Mouse (Mus musculus): ENCODE data around the gene Susd6. TPM values are rescaled to one million over a fixed set of nuclear protein-coding genes. Genes with fewer than 3 reads are reported as not detected.

Gene Susd6
- polyA plus RNA-seq, 1 experiment = 46.3 TPM

DNA sequence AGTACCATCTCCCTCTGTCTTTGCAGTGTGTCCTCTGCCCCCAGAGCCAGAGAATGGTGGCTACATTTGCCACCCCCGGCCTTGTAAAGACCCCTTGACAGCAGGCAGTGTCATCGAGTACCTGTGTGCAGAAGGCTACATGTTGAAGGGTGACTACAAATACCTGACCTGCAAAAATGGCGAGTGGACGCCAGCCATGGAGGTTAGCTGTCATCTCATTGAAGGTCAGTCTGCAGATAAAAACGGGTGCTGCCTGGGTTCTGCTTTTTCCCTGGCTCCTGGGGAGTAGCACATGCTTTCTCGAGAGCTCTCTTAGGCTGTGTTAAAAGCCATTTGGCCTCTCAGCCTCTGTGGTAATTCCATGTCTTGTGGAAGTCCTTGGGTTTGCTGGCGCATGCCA, 78.1 kb downstream of the Susd6 start:
- TF ChIP-seq POLR2A (IDR thresholded peaks at IDR 0.05; ENCODE audit: borderline replicate concordance, insufficient read depth, low read length) = no peak
- TF ChIP-seq CTCF (IDR thresholded peaks at IDR 0.05; ENCODE audit: borderline replicate concordance, insufficient read depth, low read depth, low read length) = no peak
- Histone ChIP-seq H3K27ac (ENCODE audit: insufficient read depth, low read length) (0 out of 2 replicates have a peak overlapping the region, but pooled peaks have one; percentile 27), H3K27me3 (ENCODE audit: control insufficient read depth, insufficient read depth, low read length) (no peaks in the 10 kb centered on the region), H3K4me1 (ENCODE audit: control insufficient read depth, insufficient read depth, low read length) (peaks cover 30% of the 10 kb centered on the region), H3K4me3 (replicated peaks; ENCODE audit: insufficient read depth, low read depth, low read length) (no peak overlapping the region)
- DNase-seq = no peak
- 54% methylated on average over 7 of the region's 7 CpGs for WGBS

GRCm38 (mm10) chr12:80877215-80878092, 87.1 kb downstream of the Susd6 start:
- TF ChIP-seq POLR2A (IDR thresholded peaks at IDR 0.05; ENCODE audit: borderline replicate concordance, insufficient read depth, low read length) = no peak
- TF ChIP-seq CTCF (IDR thresholded peaks at IDR 0.05; ENCODE audit: borderline replicate concordance, insufficient read depth, low read depth, low read length) = no peak
- 10% methylated on average over 7 of the region's 7 CpGs for WGBS
- no peaks in the 10 kb centered on the region for H3K27me3 ChIP-seq (ENCODE audit: control insufficient read depth, insufficient read depth, low read length)
- DNase-seq = peak; percentile 74 to 86
- peaks cover 31% of the 10 kb centered on the region for H3K4me1 ChIP-seq (ENCODE audit: control insufficient read depth, insufficient read depth, low read length)
- no peak overlapping the region for H3K4me3 ChIP-seq (replicated peaks; ENCODE audit: insufficient read depth, low read depth, low read length)
- H3K27ac ChIP-seq (ENCODE audit: insufficient read depth, low read length) = peak overlapping the region; percentile 64

GRCm38 (mm10) chr12:80878093-80878430, 87.8 kb downstream of the Susd6 start:
- Histone ChIP-seq H3K27ac (ENCODE audit: insufficient read depth, low read length) (peak overlapping the region; percentile 64), H3K27me3 (ENCODE audit: control insufficient read depth, insufficient read depth, low read length) (no peaks in the 10 kb centered on the region), H3K4me3 (replicated peaks; ENCODE audit: insufficient read depth, low read depth, low read length) (no peak overlapping the region), H3K4me1 (ENCODE audit: control insufficient read depth, insufficient read depth, low read length) (peaks cover 31% of the 10 kb centered on the region)
- WGBS = 12% methylated on average over 6 of the region's 6 CpGs
- TF ChIP-seq CTCF (IDR thresholded peaks at IDR 0.05; ENCODE audit: borderline replicate concordance, insufficient read depth, low read depth, low read length) (no peak), POLR2A (IDR thresholded peaks at IDR 0.05; ENCODE audit: borderline replicate concordance, insufficient read depth, low read length) (no peak)
- no peak for DNase-seq

DNA sequence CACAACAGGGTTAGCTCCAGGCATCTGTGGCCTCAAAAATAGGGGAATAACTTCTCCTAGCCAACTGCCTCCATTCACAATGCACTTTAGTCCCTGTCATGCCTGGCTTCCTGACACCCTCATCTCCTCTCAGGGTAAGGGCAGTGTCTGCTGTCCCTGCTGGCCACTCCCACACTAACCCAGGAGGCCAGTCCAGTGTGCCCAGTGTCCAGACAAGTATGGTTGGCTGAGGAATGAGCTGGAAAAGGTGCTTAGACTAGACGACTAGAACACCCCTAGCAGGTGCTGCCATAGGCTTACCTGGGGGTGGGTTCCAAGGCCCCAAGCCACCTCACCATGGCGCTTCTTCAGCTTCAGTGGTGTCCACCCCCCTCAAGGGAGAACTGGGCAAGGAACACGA, 88.3 kb downstream of the Susd6 start:
- H3K4me1 ChIP-seq (ENCODE audit: control insufficient read depth, insufficient read depth, low read length) = peaks cover 32% of the 10 kb centered on the region
- WGBS = 39% methylated on average over 3 of the region's 3 CpGs
- H3K27me3 ChIP-seq (ENCODE audit: control insufficient read depth, insufficient read depth, low read length) = no peaks in the 10 kb centered on the region
- peak in 1 of 2 experiments; percentile 46 for DNase-seq
- no peak overlapping the region for H3K4me3 ChIP-seq (replicated peaks; ENCODE audit: insufficient read depth, low read depth, low read length)
- TF ChIP-seq POLR2A (IDR thresholded peaks at IDR 0.05; ENCODE audit: borderline replicate concordance, insufficient read depth, low read length) (no peak), CTCF (IDR thresholded peaks at IDR 0.05; ENCODE audit: borderline replicate concordance, insufficient read depth, low read depth, low read length) (no peak)
- no peak overlapping the region for H3K27ac ChIP-seq (ENCODE audit: insufficient read depth, low read length)

- 20% methylated on average over 4 of the region's 4 CpGs for WGBS
- TF ChIP-seq POLR2A (IDR thresholded peaks at IDR 0.05; ENCODE audit: borderline replicate concordance, insufficient read depth, low read length) = no peak
Observed at GRCm38 (mm10) chr12:80879267-80879666, 89.0 kb downstream of the Susd6 start.

DNA sequence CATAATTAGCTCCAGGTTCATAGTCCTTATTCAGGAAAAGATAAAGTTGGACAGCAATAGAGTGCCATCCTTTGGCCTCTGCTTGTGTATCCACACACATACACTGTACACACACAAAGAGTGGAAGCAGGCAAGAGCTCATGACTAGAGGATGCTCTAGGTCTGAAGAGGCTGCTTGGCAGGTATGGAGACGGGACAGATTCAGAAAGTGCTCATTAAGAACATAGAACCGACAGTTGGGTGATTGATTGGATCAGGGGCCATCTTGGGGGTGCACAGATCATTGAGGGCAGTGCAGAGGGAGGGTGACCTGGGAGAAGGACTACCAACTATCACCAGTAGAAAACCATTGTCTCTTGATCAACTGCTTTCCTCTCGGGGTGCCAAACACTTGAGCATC, 90.8 kb downstream of the Susd6 start:
- Histone ChIP-seq H3K27me3 (ENCODE audit: control insufficient read depth, insufficient read depth, low read length) (no peaks in the 10 kb centered on the region), H3K4me1 (ENCODE audit: control insufficient read depth, insufficient read depth, low read length) (peaks cover 31% of the 10 kb centered on the region), H3K27ac (ENCODE audit: insufficient read depth, low read length) (no peak overlapping the region), H3K4me3 (replicated peaks; ENCODE audit: insufficient read depth, low read depth, low read length) (no peak overlapping the region)
- DNase-seq = no peak
- WGBS = 94% methylated on average over 3 of the region's 3 CpGs
- TF ChIP-seq POLR2A (IDR thresholded peaks at IDR 0.05; ENCODE audit: borderline replicate concordance, insufficient read depth, low read length) (no peak), CTCF (IDR thresholded peaks at IDR 0.05; ENCODE audit: borderline replicate concordance, insufficient read depth, low read depth, low read length) (no peak)

More at GRCm38 (mm10) chr12:80879267-80879666, 89.0 kb downstream of the Susd6 start:
- peak overlapping the region; percentile 7; the same call in 1 of the 2 replicates for H3K27ac ChIP-seq (ENCODE audit: insufficient read depth, low read length)
- H3K4me3 ChIP-seq (replicated peaks; ENCODE audit: insufficient read depth, low read depth, low read length) = no peak overlapping the region
- H3K4me1 ChIP-seq (ENCODE audit: control insufficient read depth, insufficient read depth, low read length) = peaks cover 34% of the 10 kb centered on the region
- DNase-seq = peak; percentile 58 to 70
- no peaks in the 10 kb centered on the region for H3K27me3 ChIP-seq (ENCODE audit: control insufficient read depth, insufficient read depth, low read length)

- no peak overlapping the region for H3K4me3 ChIP-seq (replicated peaks; ENCODE audit: insufficient read depth, low read depth, low read length)
- DNase-seq = peak in 1 of 2 experiments; percentile 28
- 88% methylated on average over 3 of the region's 3 CpGs for WGBS
- no peaks in the 10 kb centered on the region for H3K27me3 ChIP-seq (ENCODE audit: control insufficient read depth, insufficient read depth, low read length)
- TF ChIP-seq POLR2A (IDR thresholded peaks at IDR 0.05; ENCODE audit: borderline replicate concordance, insufficient read depth, low read length) (no peak), CTCF (IDR thresholded peaks at IDR 0.05; ENCODE audit: borderline replicate concordance, insufficient read depth, low read depth, low read length) (no peak)
- H3K27ac ChIP-seq (ENCODE audit: insufficient read depth, low read length) = no peak overlapping the region
- H3K4me1 ChIP-seq (ENCODE audit: control insufficient read depth, insufficient read depth, low read length) = peaks cover 16% of the 10 kb centered on the region
Observed at GRCm38 (mm10) chr12:80883278-80883677, 93.0 kb downstream of the Susd6 start.

- Histone ChIP-seq H3K4me3 (replicated peaks; ENCODE audit: insufficient read depth, low read depth, low read length) (no peak overlapping the region), H3K4me1 (ENCODE audit: control insufficient read depth, insufficient read depth, low read length) (peaks cover 11% of the 10 kb centered on the region), H3K27ac (ENCODE audit: insufficient read depth, low read length) (no peak overlapping the region), H3K27me3 (ENCODE audit: control insufficient read depth, insufficient read depth, low read length) (no peaks in the 10 kb centered on the region)
- TF ChIP-seq POLR2A (IDR thresholded peaks at IDR 0.05; ENCODE audit: borderline replicate concordance, insufficient read depth, low read length) = no peak
- TF ChIP-seq CTCF (IDR thresholded peaks at IDR 0.05; ENCODE audit: borderline replicate concordance, insufficient read depth, low read depth, low read length) = no peak
- peak in 1 of 2 experiments; percentile 21 for DNase-seq
- 50% methylated on average over 5 of the region's 5 CpGs for WGBS
Observed at GRCm38 (mm10) chr12:80883881-80884280, 93.6 kb downstream of the Susd6 start.

Data from cerebellum, adult 2 months (tissue).